Mouse (Mus musculus): ENCODE measurements around the gene Ankrd7.

DNA sequence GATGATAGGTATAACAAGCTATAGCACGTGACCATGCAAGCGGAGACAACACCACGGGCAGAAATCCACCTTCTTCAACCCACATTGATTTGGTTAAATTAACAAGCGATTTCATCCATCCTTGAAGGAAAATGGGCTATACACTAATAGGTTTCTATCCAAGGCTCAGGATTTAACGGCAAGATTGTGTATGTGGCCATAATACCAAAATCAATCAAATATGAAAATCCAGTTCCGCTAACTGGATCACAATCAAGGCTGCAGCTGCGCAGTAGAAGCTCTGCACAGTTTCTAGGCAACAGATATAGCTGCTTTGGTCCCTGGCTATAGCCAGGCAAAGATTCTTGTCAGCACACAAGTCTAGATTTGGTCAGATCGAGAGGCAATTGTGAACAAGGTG lies at the start of gene Ankrd7:
- TF ChIP-seq POLR2A (IDR thresholded peaks at IDR 0.05; ENCODE audit: low read depth, low read length) (no peak), EP300 (IDR thresholded peaks at IDR 0.05; ENCODE audit: low read length) (no peak), MAX (IDR thresholded peaks at IDR 0.05; ENCODE audit: low read length) (no peak), SMC3 (IDR thresholded peaks at IDR 0.05; ENCODE audit: low read depth, low read length) (no peak), CTCF (conservative IDR thresholded peaks at IDR 0.05 in 1 of 2, IDR thresholded peaks at IDR 0.05 in 1 of 2; ENCODE audit: low read depth in 2 of 2, low read length in 2 of 2) (no peak), JUND (conservative IDR thresholded peaks at IDR 0.05; ENCODE audit: low read depth, low read length) (no peak), ZC3H11A (IDR thresholded peaks at IDR 0.05; ENCODE audit: low read depth, low read length) (no peak), USF1 (IDR thresholded peaks at IDR 0.05; ENCODE audit: low read depth, low read length) (no peak), CHD2 (IDR thresholded peaks at IDR 0.05; ENCODE audit: low read length) (no peak), SIN3A (IDR thresholded peaks at IDR 0.05; ENCODE audit: low read length) (no peak), TCF12 (IDR thresholded peaks at IDR 0.05; ENCODE audit: low read depth, low read length) (no peak), NELFE (IDR thresholded peaks at IDR 0.05; ENCODE audit: low read depth, low read length) (no peak)

Data from CH12.LX (cell line).